Mouse (Mus musculus) heart, postnatal 14 days (tissue): ENCODE results near the gene Syde2. TPM values are rescaled to one million over a fixed set of nuclear protein-coding genes. Genes with fewer than 3 reads are reported as not detected.
A peak's percentile ranks its signal among the peaks of the same experiment; 100 is the strongest.

Experiments used
- DNase-seq, 2 experiments: peaks; one replicate each; pipeline ENCODE4 v3.0.0; 2021 to 2022
- intact Hi-C: fragments of 180-260 bp; cut with DNase I; formaldehyde crosslinking; loops from one replicate; pipeline ENCODE4 v1.15.1; 2025
- total RNA-seq, 2 experiments: library from RNA; stranded (reverse); gene quantifications; 2 replicates each; pipeline ENCODE4 v1.2.3; 2021

Syde2 gene
- total RNA-seq, 2 experiments from 2014 or later, result 21.5 to 25.4 TPM

- peak; percentile 16 to 46 for DNase-seq
- intact Hi-C loops, result loop anchor here (5.0 kb wide), 1 partner anchor 58 kb away; the partner anchor contains the start of gene Syde2
These were observed 57.3 kb downstream of the Syde2 start for GRCm38 (mm10) chr3:146044977-146045376.

GRCm38 (mm10) chr3:146046076-146046475 is 58.4 kb downstream of the Syde2 start:
- intact Hi-C loops, result no loop called here
- no peak for DNase-seq

- intact Hi-C loops, result no loop called here
- DNase-seq, result peak; percentile 26 to 55
These were observed 60.1 kb downstream of the Syde2 start for GRCm38 (mm10) chr3:146047704-146048207.

DNA sequence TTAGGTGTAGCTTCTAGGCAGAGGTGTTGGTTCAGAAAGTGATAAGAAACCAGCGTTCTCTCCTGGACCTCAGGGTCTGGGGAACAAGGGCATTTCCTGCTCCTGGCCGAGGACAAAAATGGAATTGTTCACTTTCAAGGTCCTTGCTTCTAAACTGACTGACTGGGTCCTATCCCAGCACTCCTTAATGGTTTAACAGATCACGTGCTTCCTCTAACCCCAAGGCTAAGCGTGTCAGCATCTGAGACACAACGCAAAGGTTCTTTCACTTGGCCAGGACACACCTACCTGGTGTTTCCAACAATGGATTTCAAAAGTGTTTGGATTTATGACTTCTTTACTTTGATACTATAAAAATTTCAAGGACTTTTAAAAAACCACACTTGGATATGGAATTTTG is 62.3 kb downstream of the Syde2 start:
- no peak for DNase-seq
- intact Hi-C loops, result no loop called here

DNA sequence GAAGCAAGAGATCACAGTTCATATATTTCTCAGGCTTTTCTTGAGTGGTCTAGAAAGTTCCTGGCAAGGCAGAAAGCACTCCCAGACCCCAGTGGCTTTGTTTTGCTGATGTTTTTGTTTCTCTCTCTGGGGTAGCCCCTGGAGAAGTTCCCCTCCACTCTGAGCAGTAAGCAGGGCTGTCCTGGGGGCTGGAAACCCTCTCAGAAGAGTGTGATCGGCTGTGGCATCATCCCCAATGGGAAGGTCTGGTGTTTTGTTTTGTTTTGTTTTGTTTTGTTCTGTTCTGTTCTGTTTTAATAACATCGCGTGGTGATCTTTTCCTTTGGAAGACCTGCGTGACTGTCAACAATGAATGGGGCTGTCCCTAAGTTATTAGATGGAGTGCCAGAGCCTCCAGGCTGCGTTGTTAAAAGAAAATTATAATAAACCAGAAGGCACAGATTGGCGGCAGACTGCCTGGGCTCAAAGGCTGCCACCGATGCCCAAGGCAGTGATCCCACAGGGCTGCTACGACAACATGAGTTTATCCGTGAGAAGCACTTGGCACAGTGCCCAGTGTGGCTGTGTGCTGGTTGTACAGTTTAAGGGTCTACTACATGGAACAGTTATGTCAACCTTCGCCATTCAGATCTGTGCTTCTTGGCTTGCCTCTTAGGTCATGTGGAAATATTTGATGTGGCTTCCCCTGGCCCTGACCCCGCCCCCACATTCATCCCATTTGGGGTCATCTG is 63.8 kb downstream of the Syde2 start:
- DNase-seq, result peak; percentile 38 to 51
- intact Hi-C loops, result no loop called here

GRCm38 (mm10) chr3:146053082-146053814 is 65.6 kb downstream of the Syde2 start:
- no peak for DNase-seq
- intact Hi-C loops, result no loop called here

DNA sequence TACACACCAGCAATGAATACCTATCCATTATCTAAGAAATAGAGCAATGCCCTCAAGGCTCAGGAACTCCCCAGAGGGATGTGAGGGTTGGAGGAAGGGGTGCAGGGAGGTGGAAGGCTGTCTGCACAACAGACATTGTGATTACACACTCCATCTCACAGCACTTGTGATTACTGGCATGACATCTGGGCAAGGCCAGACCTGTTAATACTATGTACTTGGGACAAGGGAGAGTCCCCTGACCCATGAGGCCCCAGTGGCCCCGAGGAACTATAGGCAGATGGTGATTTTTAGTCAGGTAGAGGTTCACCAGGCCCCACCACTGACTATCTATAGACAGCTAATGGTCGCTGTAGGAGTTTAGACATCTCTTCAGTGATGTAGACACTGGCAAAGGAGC is 66.2 kb downstream of the Syde2 start:
- intact Hi-C loops, result no loop called here

DNA sequence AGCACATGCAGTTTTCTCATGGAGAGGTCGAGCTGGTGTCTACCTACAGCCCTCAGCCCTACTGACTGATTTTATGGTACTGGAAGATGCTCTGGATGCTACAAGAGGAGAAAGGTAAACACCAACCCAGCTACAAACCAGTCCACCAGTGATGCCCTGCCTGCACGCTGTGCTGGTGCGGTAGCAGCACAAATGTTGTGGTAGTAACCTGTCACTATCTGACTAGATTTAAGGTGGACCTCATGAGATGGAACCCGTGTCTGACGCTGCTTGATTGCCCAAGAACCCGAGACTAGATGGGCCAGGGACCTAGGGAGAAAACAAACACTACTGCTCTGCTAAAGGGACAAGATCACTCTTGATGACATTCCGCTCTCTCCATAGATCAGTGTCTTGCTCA is 69.5 kb downstream of the Syde2 start:
- DNase-seq, result no peak
- intact Hi-C loops, result loop anchor here (5.0 kb wide), 1 partner anchor 105 kb away; no protein-coding TSS in a partner anchor

More for the DNA sequence above, 66.2 kb downstream of the Syde2 start:
- DNase-seq, result no peak

DNA sequence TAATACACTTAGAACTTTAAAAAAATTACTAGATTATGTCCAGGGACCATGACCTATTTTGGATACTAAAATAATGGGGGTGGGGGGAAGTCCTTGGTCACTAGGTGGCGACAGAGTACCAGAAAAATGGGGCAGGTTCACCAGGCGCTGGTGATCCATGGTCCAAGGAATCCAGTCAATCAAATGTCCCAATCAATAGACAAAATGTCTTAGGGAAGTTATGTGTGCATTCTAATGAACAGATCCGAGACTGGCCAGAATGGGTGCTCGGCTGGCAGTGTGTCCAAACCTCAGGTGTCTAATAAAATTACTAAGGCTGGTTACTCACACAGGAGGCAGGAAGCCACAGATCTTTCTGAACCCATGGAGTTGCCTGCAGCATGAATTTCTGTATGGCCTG is 70.6 kb downstream of the Syde2 start:
- peak; percentile 62 to 79 for DNase-seq
- intact Hi-C loops, result loop anchor here (1.0 to 5.0 kb wide), 2 partner anchors 106 to 120 kb away; no protein-coding TSS in a partner anchor

DNA sequence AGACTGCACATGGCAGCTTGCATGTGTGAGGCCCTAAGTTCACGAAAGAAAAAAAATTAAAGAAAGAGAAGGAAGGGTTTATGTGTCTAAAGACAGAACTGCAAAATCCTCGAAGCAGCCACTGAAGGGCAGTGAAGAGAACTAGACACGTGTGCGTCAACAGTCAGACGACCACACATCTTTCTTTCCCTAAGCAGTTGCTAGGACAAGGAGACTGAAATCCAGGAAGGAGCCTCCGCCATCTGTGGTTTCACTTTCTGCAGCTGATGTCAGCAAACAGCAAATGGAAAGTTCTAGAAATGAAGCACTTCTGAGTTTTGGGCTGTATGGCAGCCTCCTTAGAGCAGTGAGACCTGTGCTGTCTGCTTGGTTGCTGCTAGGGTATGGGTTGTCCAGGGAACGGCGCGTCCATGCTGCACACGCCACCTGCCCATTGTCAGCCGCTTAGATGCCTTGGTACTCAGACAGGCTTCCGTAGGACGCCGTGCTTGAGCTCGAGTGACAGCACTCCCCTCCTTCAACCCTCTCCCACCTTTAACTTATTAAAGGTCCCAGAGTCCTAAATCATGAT is 71.8 kb downstream of the Syde2 start:
- DNase-seq, result no peak
- intact Hi-C loops, result loop anchor here (5.0 kb wide), 1 partner anchor 107 kb away; no protein-coding TSS in a partner anchor

- intact Hi-C loops, result no loop called here
- peak in 1 of 2 experiments; percentile 0 for DNase-seq
These were observed 75.5 kb downstream of the Syde2 start for GRCm38 (mm10) chr3:146063146-146063545.

GRCm38 (mm10) chr3:146069276-146069675 is 81.6 kb downstream of the Syde2 start:
- intact Hi-C loops, result no loop called here
- no peak for DNase-seq

Other genes with a start within 250 kb of the Syde2 start
- gene Ddah1, start 229.2 kb upstream of the Syde2 start, total RNA-seq, result 10 to 100 TPM in 1 of 2 experiments, 1 to 10 TPM in 1; 9.2 to 13.4 TPM
- 10 to 100 TPM; 20.8 to 22.1 TPM for gene Bcl10, start 65.1 kb upstream of the Syde2 start, total RNA-seq
- 10 to 100 TPM; 16.7 to 22.9 TPM for gene 2410004B18Rik, start 49.9 kb upstream of the Syde2 start, total RNA-seq
- gene Wdr63, start 120.3 kb downstream of the Syde2 start, total RNA-seq, result under 1 TPM in 1 of 2 experiments, not detected in 1; 0.55 TPM
- gene Mcoln3, start 129.6 kb downstream of the Syde2 start, total RNA-seq, result under 1 TPM in 1 of 2 experiments, not detected in 1; 0.34 TPM
- under 1 TPM; 0.12 to 0.29 TPM for gene Mcoln2, start 162.0 kb downstream of the Syde2 start, total RNA-seq
- 1 to 10 TPM; 1.0 to 1.1 TPM for gene Lpar3, start 233.1 kb downstream of the Syde2 start, total RNA-seq